Mouse (Mus musculus) forebrain, embryonic 14.5 days (tissue): ENCODE data around the gene Lsm11. TPM values are rescaled to one million over a fixed set of nuclear protein-coding genes. Genes with fewer than 3 reads are reported as not detected.

Experiments used
- ATAC-seq: fragments of 200-750 bp; cut with Nextera tagmentation; 2 replicates; pipeline ENCODE4 v1.8.0; 2017; ENCODE audit warnings: mild to moderate bottlenecking, moderate library complexity
- DNase-seq: peaks from one replicate; pipeline ENCODE4 v3.0.0-alpha.2; 2015; ENCODE audit warnings: low spot score
- H3K27ac ChIP-seq: fragments of 300-500 bp; sonication (generic); 2 replicates; pipeline ENCODE4 v1.5.1; 2014; ENCODE audit warnings: low read depth, mild to moderate bottlenecking, control low read depth, low read length, moderate library complexity
- H3K27me3 ChIP-seq: fragments of 300-500 bp; sonication (generic); replicated peaks from 2 replicates; pipeline ENCODE4 v1.6.1; 2014; ENCODE audit warnings: low read length, control low read depth, mixed read lengths; ENCODE audit not compliant: control insufficient read depth, insufficient read depth
- H3K36me3 ChIP-seq: fragments of 300-500 bp; sonication (generic); 2 replicates; pipeline ENCODE4 v1.6.1; 2014; ENCODE audit warnings: low read length, control low read depth; ENCODE audit not compliant: control insufficient read depth, insufficient read depth
- H3K4me1 ChIP-seq: fragments of 300-500 bp; sonication (generic); 2 replicates; pipeline ENCODE4 v1.6.1; 2014; ENCODE audit warnings: antibody characterized with exemption, low read length, control low read depth; ENCODE audit not compliant: control insufficient read depth, insufficient read depth
- H3K4me2 ChIP-seq: fragments of 300-500 bp; sonication (generic); 2 replicates; pipeline ENCODE4 v1.6.1; 2014; ENCODE audit warnings: mild to moderate bottlenecking, control low read depth, low read length
- H3K4me3 ChIP-seq: fragments of 300-500 bp; sonication (generic); 2 replicates; pipeline ENCODE4 v1.5.1; 2014; ENCODE audit warnings: low read depth, low read length, control low read depth
- H3K9ac ChIP-seq: fragments of 300-500 bp; sonication (generic); 2 replicates; pipeline ENCODE4 v1.6.1; 2014; ENCODE audit warnings: mild to moderate bottlenecking, low read length, control low read depth, moderate library complexity
- H3K9me3 ChIP-seq: fragments of 300-500 bp; sonication (generic); replicated peaks from 2 replicates; pipeline ENCODE4 v1.6.1; 2016; ENCODE audit warnings: low read length, control low read depth, mixed read lengths; ENCODE audit not compliant: control insufficient read depth
- WGBS: fragments of 180-500 bp; shearing (Covaris S2); extraction: QIAGEN DNeasy Blood & Tissue Kit; methylation state at CpG from one replicate; pipeline ENCODE4 v1.1.7; 2014; 5-methylcytosine and 5-hydroxymethylcytosine counted together
- polyA plus RNA-seq: library from polyadenylated mRNA; unstranded; fragments of >200 nt; fragmentation: Nextera tagmentation; extraction: Ambion mirVana; gene quantifications from 2 replicates; pipeline ENCODE4 v1.2.1, GENCODE M21; 2014

Gene Lsm11
- polyA plus RNA-seq, 1 experiment from 2014 or later = 12.5 TPM

DNA sequence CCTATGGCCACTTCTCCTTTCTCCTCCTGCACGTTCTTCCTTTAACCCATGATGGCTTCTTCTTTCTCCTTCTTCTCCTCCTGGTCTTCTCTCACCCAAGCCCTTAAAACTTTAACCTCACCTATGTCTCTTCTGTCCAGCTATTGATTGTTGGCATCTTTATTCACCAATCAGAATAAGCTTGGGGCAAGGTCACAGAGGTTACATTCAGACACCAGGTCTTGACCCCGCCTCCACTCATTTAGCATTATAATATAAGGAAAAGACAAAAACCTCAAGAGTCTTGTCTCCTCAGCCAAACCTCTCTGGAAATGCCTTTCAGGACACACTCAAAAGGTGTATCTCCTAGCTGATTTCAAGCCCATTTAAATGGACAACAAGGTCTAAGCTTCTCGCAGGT, 23.7 kb upstream of the Lsm11 start:
- 90% methylated on average over 3 of the region's 3 CpGs for WGBS
- H3K4me1 ChIP-seq = no peaks in the 10 kb centered on the region
- H3K4me3 ChIP-seq = no peak overlapping the region
- H3K36me3 ChIP-seq = no peaks in the 10 kb centered on the region
- H3K4me2 ChIP-seq = no peak overlapping the region
- no peak for ATAC-seq
- H3K27ac ChIP-seq = no peak overlapping the region
- H3K27me3 ChIP-seq = no peaks in the 10 kb centered on the region
- H3K9me3 ChIP-seq = no peaks in the 10 kb centered on the region
- DNase-seq = no peak
- H3K9ac ChIP-seq = no peak overlapping the region

- Histone ChIP-seq H3K4me1 (no peaks in the 10 kb centered on the region), H3K4me2 (no peak overlapping the region), H3K9ac (no peak overlapping the region), H3K4me3 (no peak overlapping the region), H3K27me3 (no peaks in the 10 kb centered on the region), H3K9me3 (no peaks in the 10 kb centered on the region), H3K27ac (no peak overlapping the region), H3K36me3 (no peaks in the 10 kb centered on the region)
- DNase-seq (no peak), ATAC-seq (no peak)
- 84% methylated on average over 4 of the region's 4 CpGs for WGBS
These were observed 22.2 kb upstream of the Lsm11 start for GRCm38 (mm10) chr11:45966896-45967295.

- H3K9me3 ChIP-seq = no peaks in the 10 kb centered on the region
- no peak overlapping the region for H3K4me3 ChIP-seq
- no peak overlapping the region for H3K4me2 ChIP-seq
- H3K27ac ChIP-seq = no peak overlapping the region
- ATAC-seq (no peak), DNase-seq (no peak)
- WGBS = 84% methylated on average over 5 of the region's 5 CpGs
- no peaks in the 10 kb centered on the region for H3K36me3 ChIP-seq
- no peak overlapping the region for H3K9ac ChIP-seq
- no peaks in the 10 kb centered on the region for H3K27me3 ChIP-seq
- no peaks in the 10 kb centered on the region for H3K4me1 ChIP-seq
These were observed 15.3 kb upstream of the Lsm11 start for GRCm38 (mm10) chr11:45960003-45960402.

DNA sequence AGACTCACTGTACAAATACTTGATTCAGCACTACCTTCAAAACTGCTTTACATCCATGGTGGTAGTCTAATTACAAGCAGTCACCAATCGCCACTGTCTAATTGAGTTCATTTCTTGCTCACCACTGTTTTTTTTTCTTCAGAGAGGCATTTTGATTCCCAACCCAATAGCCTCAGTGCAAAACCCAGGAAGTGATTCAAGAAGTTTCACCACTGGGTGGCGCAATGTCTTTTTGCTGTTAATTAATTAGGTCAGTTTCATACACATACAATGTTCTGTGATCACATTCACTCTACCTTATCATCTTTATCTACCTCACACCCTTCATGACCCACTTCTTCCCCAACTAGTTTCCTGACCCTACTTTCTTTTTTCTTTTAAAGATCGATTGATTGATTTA, 14.9 kb upstream of the Lsm11 start:
- H3K4me3 ChIP-seq = no peak overlapping the region
- H3K9ac ChIP-seq = no peak overlapping the region
- H3K4me1 ChIP-seq = peaks cover 3% of the 10 kb centered on the region
- 79% methylated on average over 3 of the region's 3 CpGs for WGBS
- H3K36me3 ChIP-seq = no peaks in the 10 kb centered on the region
- H3K9me3 ChIP-seq = no peaks in the 10 kb centered on the region
- H3K27me3 ChIP-seq = no peaks in the 10 kb centered on the region
- H3K4me2 ChIP-seq = no peak overlapping the region
- DNase-seq = no peak
- no peak overlapping the region for H3K27ac ChIP-seq
- no peak for ATAC-seq

DNA sequence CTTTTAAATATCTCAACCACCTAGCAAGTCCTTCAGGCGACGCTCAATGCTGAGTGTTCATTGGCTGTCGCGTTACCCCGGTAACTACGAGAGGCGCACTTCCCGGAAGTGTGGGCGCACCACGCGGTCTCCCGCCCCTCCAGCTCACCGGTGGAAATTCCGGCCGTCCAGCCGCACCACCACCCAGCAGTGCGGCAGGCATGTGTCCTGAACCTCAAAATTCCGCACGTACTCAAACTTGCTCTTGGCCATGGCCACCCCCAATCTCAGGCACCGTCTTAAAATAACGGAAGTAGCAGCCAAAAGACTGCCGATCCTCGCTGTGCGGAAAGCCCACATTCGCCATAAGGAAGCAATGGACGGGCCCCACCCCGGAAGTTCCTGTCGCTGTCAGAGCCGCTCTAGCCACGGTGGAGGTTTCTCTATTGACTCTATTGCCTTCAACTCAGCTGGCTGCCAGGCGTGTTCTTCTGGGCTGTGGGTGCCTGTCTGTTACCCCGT, 10.4 kb upstream of the Lsm11 start, which contains the start of gene Thg1l:
Gene Thg1l, minus strand, starts transcription at position 368 of the 501 bp plus-strand sequence.
- Histone ChIP-seq H3K9ac (peak within 1 kb of the TSS; percentile 50), H3K4me3 (peak within 1 kb of the TSS; percentile 55), H3K4me2 (peak within 1 kb of the TSS; percentile 49), H3K9me3 (no peaks in the 10 kb centered on the region), H3K36me3 (peaks cover 12% of the 10 kb centered on the region), H3K27ac (no peak within 1 kb of the TSS), H3K4me1 (peaks cover 3% of the 10 kb centered on the region), H3K27me3 (no peaks in the 10 kb centered on the region)
- DNase-seq = peak; percentile 97
- WGBS = under 1% methylated on average over 32 of the region's 32 CpGs
- ATAC-seq = peak; percentile 99

- H3K9ac ChIP-seq = no peak overlapping the region
- peaks cover 15% of the 10 kb centered on the region for H3K4me1 ChIP-seq
- H3K4me3 ChIP-seq = no peak overlapping the region
- H3K4me2 ChIP-seq = no peak overlapping the region
- no peak overlapping the region for H3K27ac ChIP-seq
- 84% methylated on average over 2 of the region's 2 CpGs for WGBS
- H3K9me3 ChIP-seq = no peaks in the 10 kb centered on the region
- no peaks in the 10 kb centered on the region for H3K27me3 ChIP-seq
- ATAC-seq (no peak), DNase-seq (no peak)
- peaks cover 29% of the 10 kb centered on the region for H3K36me3 ChIP-seq
These were observed 2.8 kb upstream of the Lsm11 start for GRCm38 (mm10) chr11:45947491-45947890.

- Histone ChIP-seq H3K4me2 (no peak overlapping the region), H3K4me1 (peaks cover 15% of the 10 kb centered on the region), H3K9me3 (no peaks in the 10 kb centered on the region), H3K36me3 (peaks cover 26% of the 10 kb centered on the region), H3K27ac (no peak overlapping the region), H3K27me3 (no peaks in the 10 kb centered on the region), H3K9ac (no peak overlapping the region), H3K4me3 (no peak overlapping the region)
- WGBS = 71% methylated on average over 4 of the region's 4 CpGs
- ATAC-seq (no peak), DNase-seq (no peak)
These were observed 2.1 kb upstream of the Lsm11 start for GRCm38 (mm10) chr11:45946796-45947195.

DNA sequence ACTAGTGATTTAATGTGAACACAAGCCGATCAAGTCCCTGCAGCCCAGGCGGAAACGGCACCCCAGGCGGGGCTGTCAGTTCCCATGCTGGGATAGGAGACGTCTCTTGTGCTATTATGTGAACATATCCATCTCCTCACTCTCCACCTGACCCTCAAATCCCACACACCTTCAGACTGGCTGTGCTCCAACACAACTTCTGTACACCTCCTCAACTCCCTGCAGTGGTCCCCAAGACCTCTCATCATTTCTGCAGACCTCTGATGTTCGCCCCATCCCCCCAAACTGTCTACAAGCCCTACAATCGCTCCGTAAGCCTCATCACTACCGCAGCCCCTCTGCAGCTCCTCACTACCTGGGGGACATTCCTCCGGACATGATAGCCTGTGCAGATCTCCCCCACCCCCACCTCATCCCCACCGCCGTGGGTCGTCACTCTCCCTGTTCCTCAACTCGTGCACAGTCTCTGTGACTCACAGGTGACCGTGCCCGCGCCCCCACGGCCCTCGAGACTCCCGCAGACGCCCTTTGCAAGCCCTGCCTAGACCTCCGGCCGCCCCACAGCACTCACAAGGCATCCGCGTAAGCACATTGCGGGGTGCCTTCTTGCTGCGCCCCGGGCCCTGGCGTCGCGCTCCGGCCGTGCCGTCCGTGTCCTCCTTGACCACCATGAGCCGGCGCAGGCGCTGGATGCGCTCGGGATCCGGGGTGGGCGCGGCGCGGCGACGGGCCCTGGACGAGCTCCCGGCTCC, 668 bp downstream of the Lsm11 start:
- ATAC-seq (peak; percentile 54), DNase-seq (peak; percentile 59)
- no peaks in the 10 kb centered on the region for H3K27me3 ChIP-seq
- peak overlapping the region; percentile 86 for H3K4me3 ChIP-seq
- H3K9me3 ChIP-seq = no peaks in the 10 kb centered on the region
- H3K27ac ChIP-seq = peak overlapping the region; percentile 48
- peaks cover 8% of the 10 kb centered on the region; the same call in 1 of the 2 replicates for H3K36me3 ChIP-seq
- H3K4me1 ChIP-seq = peaks cover 15% of the 10 kb centered on the region
- H3K9ac ChIP-seq = peak overlapping the region; percentile 84
- under 1% methylated on average over 49 of the region's 49 CpGs for WGBS
- H3K4me2 ChIP-seq = peak overlapping the region; percentile 88

- 39% methylated on average over 7 of the region's 7 CpGs for WGBS
- ATAC-seq (peak; percentile 30; the same call in 1 of the 2 replicates), DNase-seq (peak; percentile 67)
- no peaks in the 10 kb centered on the region for H3K27me3 ChIP-seq
- H3K9ac ChIP-seq = peak overlapping the region; percentile 84
- peak overlapping the region; percentile 17; the same call in 1 of the 2 replicates for H3K27ac ChIP-seq
- peak overlapping the region; percentile 86 for H3K4me3 ChIP-seq
- no peaks in the 10 kb centered on the region for H3K9me3 ChIP-seq
- H3K4me2 ChIP-seq = peak overlapping the region; percentile 88
- peaks cover 15% of the 10 kb centered on the region for H3K4me1 ChIP-seq
- peaks cover 8% of the 10 kb centered on the region; the same call in 1 of the 2 replicates for H3K36me3 ChIP-seq
These were observed 1.5 kb downstream of the Lsm11 start for GRCm38 (mm10) chr11:45943108-45943705.
